Mouse (Mus musculus): ENCODE results near the gene Zcchc3.

DNA sequence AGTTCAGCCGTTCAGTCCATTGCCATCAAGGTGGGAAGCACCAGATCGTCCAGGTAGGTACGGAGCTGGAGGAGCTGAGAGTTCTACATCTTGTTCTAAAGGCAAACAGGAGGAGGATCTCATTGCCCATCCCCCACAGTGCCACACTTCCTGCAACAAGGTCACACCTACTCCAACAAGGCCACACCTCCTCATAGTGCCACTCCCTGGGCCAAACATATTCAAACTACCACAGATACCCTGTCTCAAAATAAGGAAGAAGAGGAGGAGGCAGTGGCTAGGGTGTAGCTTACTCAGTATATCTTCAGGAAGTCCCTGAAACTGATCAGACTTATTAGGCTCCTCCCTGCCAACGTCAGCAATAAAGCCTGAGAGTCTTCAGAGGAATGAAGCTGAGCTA lies 30.6 kb downstream of the Zcchc3 start:
- TF ChIP-seq GATA1 (IDR thresholded peaks at IDR 0.05; ENCODE audit: low read length), result no peak
- no peak for TF ChIP-seq TAL1 (IDR thresholded peaks at IDR 0.05; ENCODE audit: low read length)
